Mouse (Mus musculus) intestine, postnatal 0 days (tissue): ENCODE data around the gene Cdk14. TPM values are rescaled to one million over a fixed set of nuclear protein-coding genes. Genes with fewer than 3 reads are reported as not detected.

Experiments used
- ATAC-seq: fragments of 200-750 bp; cut with Nextera tagmentation; 2 replicates; pipeline ENCODE4 v1.8.0; 2017; ENCODE audit warnings: mild to moderate bottlenecking, moderate TSS enrichment, moderate library complexity
- H3K27ac ChIP-seq: fragments of 300-500 bp; sonication (generic); 2 replicates; pipeline ENCODE4 v1.5.1; 2014; ENCODE audit warnings: mild to moderate bottlenecking, low read depth, low read length, moderate library complexity
- H3K27me3 ChIP-seq: fragments of 300-500 bp; sonication (generic); replicated peaks from 2 replicates; pipeline ENCODE4 v1.6.1; 2014; ENCODE audit warnings: low read length, mixed read lengths; ENCODE audit not compliant: control insufficient read depth, insufficient read depth
- H3K36me3 ChIP-seq: fragments of 300-500 bp; sonication (generic); 2 replicates; pipeline ENCODE4 v1.6.1; 2014; ENCODE audit warnings: mild to moderate bottlenecking, moderate library complexity; ENCODE audit not compliant: control insufficient read depth, insufficient read depth
- H3K4me1 ChIP-seq: fragments of 300-500 bp; sonication (generic); replicated peaks from 2 replicates; pipeline ENCODE4 v1.6.1; 2014; ENCODE audit warnings: antibody characterized with exemption, low read length, mixed read lengths; ENCODE audit not compliant: control insufficient read depth, insufficient read depth
- H3K4me2 ChIP-seq: fragments of 300-500 bp; sonication (generic); replicated peaks from 2 replicates; pipeline ENCODE4 v1.6.1; 2014; ENCODE audit warnings: low read depth, mild to moderate bottlenecking, moderate library complexity
- H3K4me3 ChIP-seq: fragments of 300-500 bp; sonication (generic); 2 replicates; pipeline ENCODE4 v1.5.1; 2014; ENCODE audit warnings: low read depth, low read length
- H3K9ac ChIP-seq: fragments of 300-500 bp; sonication (generic); 2 replicates; pipeline ENCODE4 v1.6.1; 2014; ENCODE audit warnings: mild to moderate bottlenecking, low read depth, low read length
- H3K9me3 ChIP-seq: fragments of 300-500 bp; sonication (generic); 2 replicates; pipeline ENCODE4 v1.6.1; 2016; ENCODE audit warnings: mixed run types; ENCODE audit not compliant: control insufficient read depth
- CTCF ChIP-seq: sonication (generic); IDR thresholded peaks from 2 replicates; pipeline ENCODE4 v1.5.1; 2016; ENCODE audit warnings: low read depth, mild to moderate bottlenecking, control low read depth, antibody characterized with exemption, moderate library complexity
- WGBS: fragments of 180-500 bp; shearing (Covaris S2); extraction: QIAGEN DNeasy Blood & Tissue Kit; methylation state at CpG from one replicate; pipeline ENCODE4 v1.1.7; 2014; 5-methylcytosine and 5-hydroxymethylcytosine counted together
- polyA plus RNA-seq: library from polyadenylated mRNA; unstranded; fragments of >200 nt; fragmentation: Nextera tagmentation; extraction: Ambion mirVana; gene quantifications from 2 replicates; pipeline ENCODE4 v1.2.1, GENCODE M21; 2015

The Cdk14 gene
- polyA plus RNA-seq, 1 experiment from 2014 or later = 4.4 TPM

GRCm38 (mm10) chr5:5109621-5110020 is 310.5 kb downstream of the Cdk14 start:
- no peak overlapping the region for H3K27ac ChIP-seq
- H3K4me2 ChIP-seq = no peak overlapping the region
- H3K36me3 ChIP-seq = no peaks in the 10 kb centered on the region
- 51% methylated on average over 3 of the region's 3 CpGs for WGBS
- no peaks in the 10 kb centered on the region for H3K27me3 ChIP-seq
- H3K9me3 ChIP-seq = no peaks in the 10 kb centered on the region
- H3K4me1 ChIP-seq = no peaks in the 10 kb centered on the region
- no peak for TF ChIP-seq CTCF
- no peak for ATAC-seq
- no peak overlapping the region for H3K9ac ChIP-seq
- no peak overlapping the region for H3K4me3 ChIP-seq

- Histone ChIP-seq H3K27ac (no peak overlapping the region), H3K4me3 (no peak overlapping the region), H3K36me3 (no peaks in the 10 kb centered on the region), H3K4me1 (no peaks in the 10 kb centered on the region), H3K9me3 (no peaks in the 10 kb centered on the region), H3K27me3 (no peaks in the 10 kb centered on the region), H3K4me2 (no peak overlapping the region), H3K9ac (no peak overlapping the region)
- no peak for TF ChIP-seq CTCF
- ATAC-seq = no peak
- WGBS = 91% methylated on average over 3 of the region's 3 CpGs
Observed at GRCm38 (mm10) chr5:5109017-5109416, 311.1 kb downstream of the Cdk14 start.

- Histone ChIP-seq H3K9me3 (no peaks in the 10 kb centered on the region), H3K9ac (no peak overlapping the region), H3K4me3 (no peak overlapping the region), H3K36me3 (no peaks in the 10 kb centered on the region), H3K27ac (no peak overlapping the region), H3K4me1 (no peaks in the 10 kb centered on the region), H3K27me3 (no peaks in the 10 kb centered on the region), H3K4me2 (no peak overlapping the region)
- no peak for TF ChIP-seq CTCF
- ATAC-seq = no peak
- WGBS = 83% methylated on average over 3 of the region's 3 CpGs
Observed at GRCm38 (mm10) chr5:5096248-5096915, 323.7 kb downstream of the Cdk14 start.

- no peak overlapping the region for H3K27ac ChIP-seq
- ATAC-seq = no peak
- no peak for TF ChIP-seq CTCF
- H3K9me3 ChIP-seq = no peaks in the 10 kb centered on the region
- no peak overlapping the region for H3K4me3 ChIP-seq
- no peaks in the 10 kb centered on the region for H3K27me3 ChIP-seq
- no peaks in the 10 kb centered on the region for H3K36me3 ChIP-seq
- H3K4me1 ChIP-seq = no peaks in the 10 kb centered on the region
- H3K9ac ChIP-seq = no peak overlapping the region
- 92% methylated on average over 7 of the region's 7 CpGs for WGBS
- H3K4me2 ChIP-seq = no peak overlapping the region
Observed at GRCm38 (mm10) chr5:5092736-5093135, 327.4 kb downstream of the Cdk14 start.

- TF ChIP-seq CTCF = no peak
- WGBS = 73% methylated on average over 1 of the region's 1 CpGs
- no peak overlapping the region for H3K27ac ChIP-seq
- H3K9me3 ChIP-seq = no peaks in the 10 kb centered on the region
- no peaks in the 10 kb centered on the region for H3K4me1 ChIP-seq
- H3K4me2 ChIP-seq = no peak overlapping the region
- H3K9ac ChIP-seq = no peak overlapping the region
- no peaks in the 10 kb centered on the region for H3K27me3 ChIP-seq
- no peaks in the 10 kb centered on the region for H3K36me3 ChIP-seq
- H3K4me3 ChIP-seq = no peak overlapping the region
- ATAC-seq = no peak
Observed at GRCm38 (mm10) chr5:5071526-5071925, 348.6 kb downstream of the Cdk14 start.

- Histone ChIP-seq H3K36me3 (no peaks in the 10 kb centered on the region), H3K4me3 (no peak overlapping the region), H3K9me3 (no peaks in the 10 kb centered on the region), H3K4me1 (no peaks in the 10 kb centered on the region), H3K27me3 (no peaks in the 10 kb centered on the region), H3K4me2 (no peak overlapping the region), H3K27ac (no peak overlapping the region), H3K9ac (no peak overlapping the region)
- no peak for TF ChIP-seq CTCF
- no peak for ATAC-seq
- WGBS = 78% methylated on average over 3 of the region's 3 CpGs
Observed at GRCm38 (mm10) chr5:5064686-5065085, 355.4 kb downstream of the Cdk14 start.
